Mouse (Mus musculus) liver, postnatal 0 days (tissue): ENCODE data around the gene Cdkl4.

ENCODE experiments used
- CTCF ChIP-seq: sonication (generic); IDR thresholded peaks from 2 replicates; pipeline ENCODE4 v1.5.1; 2016; ENCODE audit warnings: antibody characterized with exemption, low read depth
- EP300 ChIP-seq: IDR thresholded peaks from 2 replicates; pipeline ENCODE4 v1.6.1; 2016; ENCODE audit warnings: antibody characterized with exemption, low read depth, mild to moderate bottlenecking

DNA sequence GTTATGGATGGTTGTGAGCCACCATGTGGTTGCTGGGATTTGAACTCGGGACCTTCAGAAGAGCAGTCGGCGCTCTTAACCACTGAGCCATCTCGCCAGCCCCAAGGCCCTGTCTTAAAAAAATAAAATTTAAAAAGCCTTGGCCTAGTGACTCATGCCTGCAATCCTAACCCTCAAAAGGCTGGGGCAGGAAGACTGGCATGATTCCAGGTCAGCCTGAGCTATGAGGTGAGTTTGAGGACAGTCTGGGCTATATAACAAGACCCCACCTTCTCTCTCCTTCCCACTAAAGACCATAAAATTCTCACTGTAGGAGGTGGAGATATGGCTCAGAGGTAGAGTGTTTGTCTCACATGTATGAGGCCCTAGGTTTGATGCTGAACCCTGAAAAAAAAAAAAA, 85.3 kb downstream of the Cdkl4 start:
- no peak for TF ChIP-seq CTCF
- TF ChIP-seq EP300 = no peak
